Mouse (Mus musculus): ENCODE measurements at regions not wholly inside any gene's neighbourhood (a gene's known extent, or its start where the extent isn't known, plus 50 kb on each side); places are given as distances from the start of the nearest gene placed in this dataset.

GRCm38 (mm10) chr6:12247975-12248374 is 340.4 kb downstream of the Phf14 start:
- TF ChIP-seq CTCF (IDR thresholded peaks at IDR 0.05; ENCODE audit: low read depth) (no peak), EP300 (optimal IDR thresholded peaks at IDR 0.05) (no peak)
